Comparison of ENCODE assay signal across 8 mouse cellular contexts in the genomic region with DNA sequence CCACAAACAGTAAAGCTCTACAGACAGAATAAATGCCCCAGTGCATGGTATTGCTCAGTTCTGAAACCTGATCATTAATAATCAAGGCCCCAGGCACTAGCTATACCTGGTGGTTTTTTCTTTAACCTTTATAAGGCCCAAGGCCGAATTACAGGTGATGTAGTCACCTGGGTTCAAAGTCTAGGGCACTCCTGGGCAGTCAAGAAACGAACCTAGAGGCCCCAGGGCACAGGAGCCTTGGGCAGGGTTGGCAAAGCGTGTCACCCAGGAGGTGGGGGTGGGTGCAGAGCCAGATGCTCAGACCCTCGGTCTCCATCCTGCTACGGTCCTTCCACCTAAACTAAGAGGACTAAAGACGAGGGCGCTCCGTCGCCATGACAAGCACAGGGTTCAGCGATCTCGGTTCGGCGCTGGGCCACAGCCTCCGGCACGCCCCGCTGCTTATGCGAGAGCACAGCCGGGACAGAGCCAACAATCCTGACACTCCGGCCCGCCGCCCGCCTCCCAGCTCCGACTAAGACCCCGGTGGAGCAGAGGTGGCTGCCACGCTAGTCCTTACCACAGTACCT. TPM values are rescaled to one million over a fixed set of nuclear protein-coding genes. Genes with fewer than 3 reads are reported as not detected.
DNase-seq lines count a peak whose midpoint lies in the region; ATAC-seq and TF ChIP-seq lines count a peak whose summit lies in the region.

No protein-coding gene starts in this region.

- H3K9ac ChIP-seq in heart, embryonic 14.5 days (ENCODE audit: low read length), result peak overlapping the region; percentile 95
- peak overlapping the region; percentile 82 for H3K9ac ChIP-seq in forebrain, postnatal 0 days
- peak overlapping the region; percentile 83 for H3K9ac ChIP-seq in liver, postnatal 0 days (replicated peaks)

- H3K4me1 ChIP-seq in heart, embryonic 14.5 days (ENCODE audit: control insufficient read depth in 2 of 2, insufficient read depth in 2 of 2, low read length in 2 of 2), result peaks cover 3 to 36% of the 10 kb centered on the region in 2 experiments; a peak in 3 of 4 replicates
- H3K4me1 ChIP-seq in G1E (ENCODE audit: insufficient read depth, low read depth, low read length), result peaks cover 27% of the 10 kb centered on the region
- H3K4me1 ChIP-seq in forebrain, postnatal 0 days (ENCODE audit: insufficient read depth), result peaks cover 22% of the 10 kb centered on the region; the same call in 1 of the 2 replicates
- H3K4me1 ChIP-seq in liver, postnatal 0 days (ENCODE audit: insufficient read depth), result peaks cover 10% of the 10 kb centered on the region

- intact Hi-C loops in heart, postnatal 14 days (cut with DNase I), result loop anchor here (2.0 to 5.0 kb wide), 2 partner anchors 119 to 206 kb away; partner anchors contain the start of gene Fbxo33
- intact Hi-C loops in left cerebral cortex, postnatal 14 days (cut with DNase I), result no loop called here

- no peaks in the 10 kb centered on the region for H3K9me3 ChIP-seq in heart, embryonic 14.5 days (ENCODE audit: control insufficient read depth, low read length)
- H3K9me3 ChIP-seq in G1E (replicated peaks), result no peaks in the 10 kb centered on the region
- no peaks in the 10 kb centered on the region for H3K9me3 ChIP-seq in forebrain, postnatal 0 days (ENCODE audit: low read length)
- no peaks in the 10 kb centered on the region for H3K9me3 ChIP-seq in liver, postnatal 0 days (ENCODE audit: low read length)

- no peaks in the 10 kb centered on the region for H3K27me3 ChIP-seq in heart, embryonic 14.5 days (ENCODE audit: control insufficient read depth, insufficient read depth, low read length)
- H3K27me3 ChIP-seq in G1E (ENCODE audit: insufficient read depth, low read length), result no peaks in the 10 kb centered on the region
- H3K27me3 ChIP-seq in forebrain, postnatal 0 days (ENCODE audit: insufficient read depth, low read length), result no peaks in the 10 kb centered on the region
- H3K27me3 ChIP-seq in liver, postnatal 0 days (ENCODE audit: insufficient read depth, low read length), result no peaks in the 10 kb centered on the region

- peaks cover 18% of the 10 kb centered on the region for H3K36me3 ChIP-seq in heart, embryonic 14.5 days (ENCODE audit: control insufficient read depth, insufficient read depth, low read length)
- peaks cover 35% of the 10 kb centered on the region for H3K36me3 ChIP-seq in G1E (replicated peaks)
- H3K36me3 ChIP-seq in forebrain, postnatal 0 days (ENCODE audit: insufficient read depth), result peaks cover 6% of the 10 kb centered on the region
- peaks cover 9% of the 10 kb centered on the region for H3K36me3 ChIP-seq in liver, postnatal 0 days (replicated peaks; ENCODE audit: insufficient read depth, low read length)

- no peak for DNase-seq in heart, postnatal 14 days
- DNase-seq in G1E (ENCODE audit: low spot score), result no peak
- DNase-seq in forebrain, postnatal 0 days, result no peak
- no peak for DNase-seq in liver, postnatal 0 days
- DNase-seq in cerebellum, adult 9-11 months, result no peak
- DNase-seq in layer of hippocampus, adult 9-10 months (ENCODE audit: low spot score), result no peak
- DNase-seq in left cerebral cortex, postnatal 14 days (ENCODE audit: low spot score in 2 of 2), result no peak

- H3K4me2 ChIP-seq in heart, embryonic 14.5 days (ENCODE audit: low read length), result peak overlapping the region; percentile 72
- H3K4me2 ChIP-seq in forebrain, postnatal 0 days (ENCODE audit: low read depth), result peak overlapping the region; percentile 84
- H3K4me2 ChIP-seq in liver, postnatal 0 days (ENCODE audit: low read depth, low read length), result peak overlapping the region; percentile 72

- no peak; the same call in 1 of the 2 replicates for TF ChIP-seq EP300 in liver, postnatal 0 days (IDR thresholded peaks at IDR 0.05; ENCODE audit: low read depth)

- H3K27ac ChIP-seq in heart, embryonic 14.5 days (replicated peaks in 1 of 2; ENCODE audit: control insufficient read depth in 1 of 2, insufficient read depth in 1 of 2, low read depth in 2 of 2, low read length in 2 of 2), result peak overlapping the region; percentile 90 to 92
- H3K27ac ChIP-seq in forebrain, postnatal 0 days (ENCODE audit: low read depth, low read length), result peak overlapping the region; percentile 86
- H3K27ac ChIP-seq in liver, postnatal 0 days (ENCODE audit: low read depth), result peak overlapping the region; percentile 98

- ATAC-seq in heart, embryonic 14.5 days (ENCODE audit: insufficient number of reproducible peaks, insufficient read depth, low FRiP score, low read depth), result no peak
- ATAC-seq in G1E (ENCODE audit: extremely low read depth, insufficient number of reproducible peaks, low FRiP score, poor library complexity, severe bottlenecking), result peak; percentile 12; the same call in 1 of the 2 replicates
- no peak for ATAC-seq in forebrain, postnatal 0 days
- peak; percentile 64 for ATAC-seq in liver, postnatal 0 days

- under 1% methylated on average over 25 of the region's 25 CpGs for WGBS in heart, embryonic 14.5 days
- 2% methylated on average over 25 of the region's 25 CpGs for WGBS in forebrain, postnatal 0 days
- WGBS in liver, postnatal 0 days (ENCODE audit: insufficient replicate concordance), result under 1% methylated on average over 24 of the region's 25 CpGs

- H3K4me3 ChIP-seq in heart, embryonic 14.5 days (ENCODE audit: control insufficient read depth in 1 of 2, insufficient read depth in 1 of 2, low read depth in 1 of 2, low read length in 2 of 2), result peak overlapping the region; percentile 79 to 88
- H3K4me3 ChIP-seq in G1E (ENCODE audit: low read depth, low read length), result peak overlapping the region; percentile 85
- H3K4me3 ChIP-seq in forebrain, postnatal 0 days (ENCODE audit: low read depth, low read length), result peak overlapping the region; percentile 90
- peak overlapping the region; percentile 77 for H3K4me3 ChIP-seq in liver, postnatal 0 days (ENCODE audit: low read depth, low read length)

- no peak for TF ChIP-seq CTCF in G1E (IDR thresholded peaks at IDR 0.05; ENCODE audit: low read depth, low read length)
- TF ChIP-seq CTCF in forebrain, postnatal 0 days (IDR thresholded peaks at IDR 0.05; ENCODE audit: low read depth), result no peak
- no peak for TF ChIP-seq CTCF in liver, postnatal 0 days (IDR thresholded peaks at IDR 0.05; ENCODE audit: low read depth)

RNA-seq across cellular contexts. Expression of gene Sec23a, which starts 0.5 kb away (rescaled TPM):
- polyA plus RNA-seq in heart, embryonic 14.5 days (2014; fragmentation: Nextera tagmentation; extraction: Ambion mirVana), result 76.9 and 82.8 TPM in 2 replicates
- 10 to 100 TPM; 38.3 to 40.9 TPM for total RNA-seq in heart, postnatal 14 days (2021)
- total RNA-seq in G1E (2014; fragmentation: Nextera tagmentation) (32.7 and 33.7 TPM in 2 replicates), G1E (2017) (28.2 and 28.3 TPM in 2 replicates)
- polyA plus RNA-seq in G1E (2012), result 6.0 and 8.4 TPM in 2 replicates
- 156 and 159 TPM in 2 replicates for total RNA-seq in forebrain, postnatal 0 days (2014; rRNA removed)
- 84.4 and 95.5 TPM in 2 replicates for polyA plus RNA-seq in forebrain, postnatal 0 days (2015; fragmentation: Nextera tagmentation; extraction: Ambion mirVana)
- polyA plus RNA-seq in liver, postnatal 0 days (2015; fragmentation: Nextera tagmentation; extraction: Ambion mirVana), result 43.2 and 48.4 TPM in 2 replicates
- 100 to 1,000 TPM; 123 to 127 TPM for total RNA-seq in left cerebral cortex, postnatal 14 days (2021)

RNA-seq across cellular contexts. Expression of gene Gemin2, which starts 1.8 kb away (rescaled TPM):
- polyA plus RNA-seq in heart, embryonic 14.5 days (2014; fragmentation: Nextera tagmentation; extraction: Ambion mirVana), result 18.2 and 19.8 TPM in 2 replicates
- 1 to 10 TPM; 5.5 to 5.9 TPM for total RNA-seq in heart, postnatal 14 days (2021)
- total RNA-seq in G1E (2014; fragmentation: Nextera tagmentation) (30.4 and 34.8 TPM in 2 replicates), G1E (2017) (31.2 and 33.2 TPM in 2 replicates)
- polyA plus RNA-seq in G1E (2012), result 4.6 and 8.0 TPM in 2 replicates
- 5.5 and 6.7 TPM in 2 replicates for total RNA-seq in forebrain, postnatal 0 days (2014; rRNA removed)
- 9.3 and 10.8 TPM in 2 replicates for polyA plus RNA-seq in forebrain, postnatal 0 days (2015; fragmentation: Nextera tagmentation; extraction: Ambion mirVana)
- 19.5 and 20.0 TPM in 2 replicates for polyA plus RNA-seq in liver, postnatal 0 days (2015; fragmentation: Nextera tagmentation; extraction: Ambion mirVana)
- 1 to 10 TPM; 6.3 to 9.0 TPM for total RNA-seq in left cerebral cortex, postnatal 14 days (2021)

RNA-seq across cellular contexts. Expression of gene Trappc6b, which starts 49.9 kb away (rescaled TPM):
- polyA plus RNA-seq in heart, embryonic 14.5 days (2014; fragmentation: Nextera tagmentation; extraction: Ambion mirVana), result 62.3 and 69.3 TPM in 2 replicates
- total RNA-seq in heart, postnatal 14 days (2021), result 10 to 100 TPM; 46.7 to 50.0 TPM
- total RNA-seq in G1E (2014; fragmentation: Nextera tagmentation), result 73.2 and 79.4 TPM in 2 replicates
- total RNA-seq in G1E (2017), result 83.6 and 101 TPM in 2 replicates
- polyA plus RNA-seq in G1E (2012), result 108 and 114 TPM in 2 replicates
- 64.8 and 68.3 TPM in 2 replicates for total RNA-seq in forebrain, postnatal 0 days (2014; rRNA removed)
- 168 and 178 TPM in 2 replicates for polyA plus RNA-seq in forebrain, postnatal 0 days (2015; fragmentation: Nextera tagmentation; extraction: Ambion mirVana)
- 49.6 and 50.7 TPM in 2 replicates for polyA plus RNA-seq in liver, postnatal 0 days (2015; fragmentation: Nextera tagmentation; extraction: Ambion mirVana)
- 100 to 1,000 TPM; 107 to 121 TPM for total RNA-seq in left cerebral cortex, postnatal 14 days (2021)

RNA-seq across cellular contexts. Expression of gene Pnn, which starts 55.3 kb away (rescaled TPM):
- polyA plus RNA-seq in heart, embryonic 14.5 days (2014; fragmentation: Nextera tagmentation; extraction: Ambion mirVana), result 43.9 and 57.7 TPM in 2 replicates
- total RNA-seq in heart, postnatal 14 days (2021), result 10 to 100 TPM; 25.9 to 26.5 TPM
- total RNA-seq in G1E (2014; fragmentation: Nextera tagmentation) (165 and 172 TPM in 2 replicates), G1E (2017) (99.4 and 128 TPM in 2 replicates)
- polyA plus RNA-seq in G1E (2012), result 79.8 and 99.9 TPM in 2 replicates
- 21.9 and 28.8 TPM in 2 replicates for total RNA-seq in forebrain, postnatal 0 days (2014; rRNA removed)
- polyA plus RNA-seq in forebrain, postnatal 0 days (2015; fragmentation: Nextera tagmentation; extraction: Ambion mirVana), result 38.1 and 50.3 TPM in 2 replicates
- 22.1 and 28.9 TPM in 2 replicates for polyA plus RNA-seq in liver, postnatal 0 days (2015; fragmentation: Nextera tagmentation; extraction: Ambion mirVana)
- total RNA-seq in left cerebral cortex, postnatal 14 days (2021), result 10 to 100 TPM; 46.0 to 51.0 TPM

Comparison
In these comparisons a context has a peak if more than half of its experiments do, and no peak if none do; other contexts are left out.
1. ATAC-seq: peak in G1E (single experiment) and liver, postnatal 0 days (single experiment); none in heart, embryonic 14.5 days (single experiment) and forebrain, postnatal 0 days (single experiment).
2. Peak in every context shown above with its lines, with median percentiles within 50 percentile points of each other: H3K27ac ChIP-seq, H3K4me2 ChIP-seq, H3K4me3 ChIP-seq and H3K9ac ChIP-seq.